Mouse (Mus musculus) erythroblast, embryonic 14.5 days (primary cell): ENCODE results near the gene Pbxip1.

Source experiments
- GATA1 ChIP-seq: IDR thresholded peaks from 2 replicates; pipeline ENCODE4 v1.6.1; 2012; ENCODE audit warnings: low read length, inconsistent platforms, mixed read lengths
- TAL1 ChIP-seq: IDR thresholded peaks from 3 replicates; pipeline ENCODE4 v1.6.1; 2012; ENCODE audit warnings: low read length, inconsistent platforms, mixed read lengths

GRCm38 (mm10) chr3:89425141-89425525 is 11.4 kb upstream of the Pbxip1 start:
- TF ChIP-seq GATA1 (no peak), TAL1 (no peak)
